Mouse (Mus musculus) stomach, embryonic 14.5 days (tissue): ENCODE measurements around the gene Inf2. TPM values are rescaled to one million over a fixed set of nuclear protein-coding genes. Genes with fewer than 3 reads are reported as not detected.

Experiments used
- ATAC-seq: fragments of 200-750 bp; cut with Nextera tagmentation; 2 replicates; pipeline ENCODE4 v1.8.0; 2017; ENCODE audit warnings: low read depth, moderate TSS enrichment; ENCODE audit not compliant: insufficient number of reproducible peaks, insufficient read depth, low FRiP score
- H3K27ac ChIP-seq: fragments of 300-500 bp; sonication (generic); 2 replicates; pipeline ENCODE4 v1.5.1; 2014; ENCODE audit warnings: mild to moderate bottlenecking, low read length, moderate library complexity, mixed read lengths
- H3K27me3 ChIP-seq: fragments of 300-500 bp; sonication (generic); 2 replicates; pipeline ENCODE4 v1.6.1; 2014; ENCODE audit warnings: low read length, control low read depth, mixed read lengths; ENCODE audit not compliant: control insufficient read depth, insufficient read depth
- H3K36me3 ChIP-seq: fragments of 300-500 bp; sonication (generic); 2 replicates; pipeline ENCODE4 v1.6.1; 2014; ENCODE audit warnings: mild to moderate bottlenecking, control low read depth, low read length, moderate library complexity, mixed read lengths; ENCODE audit not compliant: control insufficient read depth, insufficient read depth
- H3K4me1 ChIP-seq: fragments of 300-500 bp; sonication (generic); 2 replicates; pipeline ENCODE4 v1.6.1; 2014; ENCODE audit warnings: low read length, control low read depth, mixed read lengths; ENCODE audit not compliant: control insufficient read depth, insufficient read depth
- H3K4me2 ChIP-seq: fragments of 300-500 bp; sonication (generic); replicated peaks from 2 replicates; pipeline ENCODE4 v1.6.1; 2014; ENCODE audit warnings: low read depth, low read length, control low read depth
- H3K4me3 ChIP-seq: fragments of 300-500 bp; sonication (generic); 2 replicates; pipeline ENCODE4 v1.5.1; 2014; ENCODE audit warnings: low read depth, low read length, control low read depth
- H3K9ac ChIP-seq: fragments of 300-500 bp; sonication (generic); replicated peaks from 2 replicates; pipeline ENCODE4 v1.6.1; 2014; ENCODE audit warnings: low read depth, mild to moderate bottlenecking, control low read depth, low read length, moderate library complexity, mixed read lengths
- H3K9me3 ChIP-seq: fragments of 300-500 bp; sonication (generic); 2 replicates; pipeline ENCODE4 v1.6.1; 2016; ENCODE audit warnings: low read depth, low read length, control low read depth; ENCODE audit not compliant: control insufficient read depth
- WGBS: fragments of 180-500 bp; shearing (Covaris S2); extraction: QIAGEN DNeasy Blood & Tissue Kit; methylation state at CpG from one replicate; pipeline ENCODE4 v1.1.7; 2014; 5-methylcytosine and 5-hydroxymethylcytosine counted together
- polyA plus RNA-seq: library from polyadenylated mRNA; unstranded; fragments of >200 nt; fragmentation: Nextera tagmentation; extraction: Ambion mirVana; gene quantifications from 2 replicates; pipeline ENCODE4 v1.2.1, GENCODE M21; 2014

Inf2 gene
- polyA plus RNA-seq, 1 experiment from 2014 or later: 5.0 TPM

GRCm38 (mm10) chr12:112560176-112560797 lies 28.3 kb upstream of the Inf2 start:
- H3K4me3 ChIP-seq: no peak overlapping the region
- 63% methylated on average over 5 of the region's 5 CpGs for WGBS
- no peaks in the 10 kb centered on the region for H3K9me3 ChIP-seq
- no peak overlapping the region for H3K9ac ChIP-seq
- H3K4me2 ChIP-seq: no peak overlapping the region
- ATAC-seq: peak; percentile 61; the same call in 1 of the 2 replicates
- H3K27me3 ChIP-seq: no peaks in the 10 kb centered on the region
- H3K36me3 ChIP-seq: no peaks in the 10 kb centered on the region
- no peak overlapping the region for H3K27ac ChIP-seq
- no peaks in the 10 kb centered on the region for H3K4me1 ChIP-seq

DNA sequence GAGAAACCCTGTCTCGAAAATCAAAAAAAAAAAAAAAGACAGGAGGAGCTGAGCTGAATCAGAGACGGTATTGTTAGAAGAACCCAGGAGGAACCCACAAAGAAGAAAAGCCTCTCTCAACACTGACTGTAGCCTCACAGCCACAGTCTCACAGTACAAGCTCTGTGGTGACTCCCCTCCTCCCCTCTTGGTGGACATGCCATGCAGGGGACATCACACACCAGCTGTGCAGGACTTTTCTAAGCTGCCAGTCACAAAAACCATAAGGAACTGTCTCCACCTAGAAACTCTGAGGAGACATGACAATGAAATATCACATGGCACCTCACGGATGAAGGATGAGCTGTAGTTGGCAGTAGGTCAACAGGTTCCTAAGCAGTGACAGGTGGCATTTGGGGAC lies 27.4 kb upstream of the Inf2 start:
- Histone ChIP-seq H3K4me2 (no peak overlapping the region), H3K9me3 (no peaks in the 10 kb centered on the region), H3K4me3 (no peak overlapping the region), H3K4me1 (no peaks in the 10 kb centered on the region), H3K9ac (no peak overlapping the region), H3K27me3 (no peaks in the 10 kb centered on the region), H3K36me3 (no peaks in the 10 kb centered on the region), H3K27ac (no peak overlapping the region)
- 75% methylated on average over 3 of the region's 3 CpGs for WGBS
- ATAC-seq: no peak

GRCm38 (mm10) chr12:112562462-112562861 lies 26.1 kb upstream of the Inf2 start:
- no peaks in the 10 kb centered on the region for H3K36me3 ChIP-seq
- ATAC-seq: no peak
- 68% methylated on average over 5 of the region's 5 CpGs for WGBS
- H3K4me2 ChIP-seq: no peak overlapping the region
- H3K27me3 ChIP-seq: no peaks in the 10 kb centered on the region
- H3K4me3 ChIP-seq: no peak overlapping the region
- no peaks in the 10 kb centered on the region for H3K4me1 ChIP-seq
- H3K9ac ChIP-seq: no peak overlapping the region
- no peaks in the 10 kb centered on the region for H3K9me3 ChIP-seq
- H3K27ac ChIP-seq: no peak overlapping the region

GRCm38 (mm10) chr12:112563011-112563410 lies 25.6 kb upstream of the Inf2 start:
- Histone ChIP-seq H3K27ac (no peak overlapping the region), H3K36me3 (no peaks in the 10 kb centered on the region), H3K9ac (no peak overlapping the region), H3K4me3 (no peak overlapping the region), H3K27me3 (no peaks in the 10 kb centered on the region), H3K4me2 (no peak overlapping the region), H3K4me1 (no peaks in the 10 kb centered on the region), H3K9me3 (no peaks in the 10 kb centered on the region)
- WGBS: 85% methylated on average over 6 of the region's 6 CpGs
- no peak for ATAC-seq

GRCm38 (mm10) chr12:112570160-112570559 lies 18.4 kb upstream of the Inf2 start:
- H3K9ac ChIP-seq: no peak overlapping the region
- H3K27ac ChIP-seq: no peak overlapping the region
- ATAC-seq: no peak
- H3K4me2 ChIP-seq: no peak overlapping the region
- no peaks in the 10 kb centered on the region for H3K9me3 ChIP-seq
- H3K4me1 ChIP-seq: no peaks in the 10 kb centered on the region
- H3K36me3 ChIP-seq: no peaks in the 10 kb centered on the region
- H3K27me3 ChIP-seq: no peaks in the 10 kb centered on the region
- 80% methylated on average over 8 of the region's 8 CpGs for WGBS
- no peak overlapping the region for H3K4me3 ChIP-seq

- Histone ChIP-seq H3K4me2 (no peak overlapping the region), H3K9ac (no peak overlapping the region), H3K27me3 (no peaks in the 10 kb centered on the region), H3K27ac (no peak overlapping the region), H3K4me3 (no peak overlapping the region), H3K4me1 (peaks cover 7% of the 10 kb centered on the region), H3K36me3 (no peaks in the 10 kb centered on the region), H3K9me3 (no peaks in the 10 kb centered on the region)
- 65% methylated on average over 6 of the region's 6 CpGs for WGBS
- ATAC-seq: no peak
Measured at GRCm38 (mm10) chr12:112571064-112571463, 17.5 kb upstream of the Inf2 start.

DNA sequence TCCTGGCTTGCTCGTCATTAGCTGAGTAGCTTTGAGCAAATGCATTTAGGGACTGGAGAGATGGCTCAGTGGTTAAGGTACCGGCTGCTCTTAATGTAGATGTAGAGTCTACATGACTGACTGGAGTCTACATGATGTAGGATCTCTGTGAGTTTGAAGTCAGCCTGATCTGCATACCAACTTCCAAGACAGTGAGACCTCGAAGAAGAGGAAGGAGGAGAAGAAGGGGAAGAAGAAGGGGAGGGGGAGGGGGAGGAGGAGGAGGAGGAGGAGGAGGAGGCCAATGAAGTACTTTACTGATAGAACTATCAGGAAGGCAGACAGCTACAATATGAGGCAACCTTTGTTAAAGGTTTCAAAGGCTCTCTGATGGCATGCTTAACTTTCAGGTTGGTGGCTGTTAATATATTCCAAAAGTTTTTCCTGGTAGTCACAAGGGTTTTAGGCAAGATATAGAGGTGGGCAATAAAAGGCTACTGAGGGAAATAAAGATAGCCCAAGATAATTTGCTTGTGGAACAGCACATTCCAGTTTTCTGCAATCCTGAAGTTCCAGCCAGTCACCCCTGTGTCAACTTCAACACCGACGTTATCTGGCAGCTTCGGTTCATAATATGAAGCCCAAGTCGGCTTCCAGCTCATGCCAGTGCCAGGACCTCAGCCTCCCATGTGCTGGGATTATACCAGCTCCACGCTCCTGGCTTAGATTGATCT lies 13.2 kb upstream of the Inf2 start:
- no peak overlapping the region; the same call in 1 of the 2 replicates for H3K4me2 ChIP-seq
- peaks cover 28% of the 10 kb centered on the region for H3K4me1 ChIP-seq
- 57% methylated on average over 8 of the region's 8 CpGs for WGBS
- H3K27ac ChIP-seq: peak overlapping the region; percentile 96; the same call in 1 of the 2 replicates
- H3K27me3 ChIP-seq: no peaks in the 10 kb centered on the region
- ATAC-seq: no peak
- H3K4me3 ChIP-seq: no peak overlapping the region
- no peaks in the 10 kb centered on the region for H3K9me3 ChIP-seq
- H3K36me3 ChIP-seq: no peaks in the 10 kb centered on the region
- no peak overlapping the region for H3K9ac ChIP-seq

DNA sequence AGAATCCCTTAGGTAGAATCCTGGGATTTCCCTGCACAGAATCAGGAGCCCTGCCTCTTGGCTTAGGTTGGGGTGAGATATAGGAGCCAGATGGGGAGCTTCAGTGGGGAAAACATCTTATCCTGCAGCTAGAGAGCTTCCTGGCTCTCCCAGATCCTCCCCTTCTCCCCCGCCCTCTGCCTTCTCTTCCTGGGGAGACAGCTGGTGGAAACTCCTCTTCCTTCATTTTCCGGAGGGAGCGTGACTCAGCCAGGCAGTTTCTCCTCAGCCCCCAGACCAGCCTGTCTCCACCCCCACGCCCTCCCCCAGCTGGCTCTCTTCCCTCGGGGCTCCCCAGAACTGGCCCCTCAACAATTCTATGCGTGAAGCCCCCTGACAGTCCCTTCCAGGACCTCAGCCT lies 12.2 kb upstream of the Inf2 start:
- no peaks in the 10 kb centered on the region for H3K27me3 ChIP-seq
- no peaks in the 10 kb centered on the region for H3K9me3 ChIP-seq
- H3K4me1 ChIP-seq: peaks cover 28% of the 10 kb centered on the region
- 3% methylated on average over 6 of the region's 6 CpGs for WGBS
- H3K4me2 ChIP-seq: peak overlapping the region; percentile 33
- peak overlapping the region; percentile 96 for H3K27ac ChIP-seq
- peak; percentile 80 for ATAC-seq
- H3K36me3 ChIP-seq: no peaks in the 10 kb centered on the region
- no peak overlapping the region for H3K4me3 ChIP-seq
- peak overlapping the region; percentile 14; the same call in 1 of the 2 replicates for H3K9ac ChIP-seq
